Mouse (Mus musculus) CH12.LX (cell line): ENCODE data around the gene Olfr1289.

Experiments used
- BHLHE40 ChIP-seq: IDR thresholded peaks from 2 replicates; pipeline ENCODE4 v1.6.1; 2011; ENCODE audit warnings: mild to moderate bottlenecking, low read depth, low read length, improper control_type of control experiment
- CTCF ChIP-seq, 2 experiments: IDR thresholded peaks in 1 of 2; conservative IDR thresholded peaks in 1 of 2; 2 replicates each; pipeline ENCODE4 v1.5.1; 2011 to 2012; ENCODE audit warnings: low read depth in 2 of 2, low read length in 2 of 2, improper control_type of control experiment in 1 of 2, inconsistent platforms in 1 of 2, mild to moderate bottlenecking in 1 of 2, moderate library complexity in 1 of 2
- E2F4 ChIP-seq: IDR thresholded peaks from 2 replicates; pipeline ENCODE4 v1.6.1; 2011; ENCODE audit warnings: low read depth, low read length, improper control_type of control experiment; ENCODE audit not compliant: insufficient replicate concordance
- EP300 ChIP-seq: IDR thresholded peaks from 2 replicates; pipeline ENCODE4 v1.6.1; 2011; ENCODE audit warnings: low read length, improper control_type of control experiment
- HCFC1 ChIP-seq: IDR thresholded peaks from 2 replicates; pipeline ENCODE4 v1.6.1; 2012; ENCODE audit warnings: low read depth, mild to moderate bottlenecking, inconsistent platforms, low read length, improper control_type of control experiment
- MAX ChIP-seq: IDR thresholded peaks from 2 replicates; pipeline ENCODE4 v1.6.1; 2011; ENCODE audit warnings: low read length, improper control_type of control experiment
- POLR2A ChIP-seq: IDR thresholded peaks from 2 replicates; pipeline ENCODE4 v1.6.1; 2011; ENCODE audit warnings: low read depth, mild to moderate bottlenecking, improper control_type of control experiment, low read length
- USF1 ChIP-seq: IDR thresholded peaks from 2 replicates; pipeline ENCODE4 v1.6.1; 2014; ENCODE audit warnings: low read depth, mild to moderate bottlenecking, inconsistent platforms, low read length, improper control_type of control experiment

GRCm38 (mm10) chr2:111517451-111517850 lies 36.8 kb downstream of the Olfr1289 start:
- TF ChIP-seq POLR2A (no peak), EP300 (no peak), CTCF (conservative IDR thresholded peaks at IDR 0.05 in 1 of 2, IDR thresholded peaks at IDR 0.05 in 1 of 2; ENCODE audit: low read depth in 2 of 2, low read length in 2 of 2) (no peak), MAX (no peak), BHLHE40 (no peak), USF1 (no peak), HCFC1 (no peak), E2F4 (no peak)
